Mouse (Mus musculus): ENCODE results near the gene Rusc2. TPM values are rescaled to one million over a fixed set of nuclear protein-coding genes. Genes with fewer than 3 reads are reported as not detected.
A peak's percentile ranks its signal among the peaks of the same experiment; 100 is the strongest.

Rusc2 gene
- 10.4 and 15.1 TPM in 2 replicates for polyA plus RNA-seq (2015; fragmentation: Nextera tagmentation; extraction: Ambion mirVana)

- peak within 1 kb of the TSS; percentile 91 for H3K9ac ChIP-seq (ENCODE audit: low read length)
- peak within 1 kb of the TSS; percentile 77 for H3K27ac ChIP-seq (ENCODE audit: low read length)
- ATAC-seq (ENCODE audit: insufficient read depth, low FRiP score), result peak; percentile 92
- H3K4me2 ChIP-seq (ENCODE audit: low read depth, low read length), result peak within 1 kb of the TSS; percentile 90
- peak within 1 kb of the TSS; percentile 77 for H3K4me3 ChIP-seq (replicated peaks; ENCODE audit: low read length)
- H3K36me3 ChIP-seq (ENCODE audit: control insufficient read depth, insufficient read depth, low read length), result no peaks in the 10 kb centered on the region; the same call in 1 of the 2 replicates
- H3K27me3 ChIP-seq (ENCODE audit: control insufficient read depth, insufficient read depth, low read length), result no peaks in the 10 kb centered on the region
- under 1% methylated on average over 63 of the region's 63 CpGs for WGBS
- peaks cover 17% of the 10 kb centered on the region for H3K4me1 ChIP-seq (ENCODE audit: control insufficient read depth, insufficient read depth, low read length)
- H3K9me3 ChIP-seq (replicated peaks; ENCODE audit: control insufficient read depth, low read length), result no peaks in the 10 kb centered on the region
These were observed at the start of gene Rusc2 for GRCm38 (mm10) chr4:43381408-43382154. Rusc2 (plus strand) TSS chr4:43381979.

- Histone ChIP-seq H3K27me3 (ENCODE audit: control insufficient read depth, insufficient read depth, low read length) (no peaks in the 10 kb centered on the region), H3K4me2 (ENCODE audit: low read depth, low read length) (no peak overlapping the region), H3K36me3 (ENCODE audit: control insufficient read depth, insufficient read depth, low read length) (no peaks in the 10 kb centered on the region), H3K27ac (ENCODE audit: low read length) (no peak overlapping the region), H3K4me3 (replicated peaks; ENCODE audit: low read length) (no peak overlapping the region), H3K9me3 (replicated peaks; ENCODE audit: control insufficient read depth, low read length) (peaks cover 6% of the 10 kb centered on the region; the same call in 1 of the 2 replicates), H3K4me1 (ENCODE audit: control insufficient read depth, insufficient read depth, low read length) (no peaks in the 10 kb centered on the region), H3K9ac (ENCODE audit: low read length) (no peak overlapping the region)
- WGBS, result 45% methylated on average over 2 of the region's 2 CpGs
- no peak for ATAC-seq (ENCODE audit: insufficient read depth, low FRiP score)
These were observed 47.0 kb upstream of the Rusc2 start for GRCm38 (mm10) chr4:43334771-43335170.

GRCm38 (mm10) chr4:43336176-43336575 is 45.6 kb upstream of the Rusc2 start:
- Histone ChIP-seq H3K4me3 (replicated peaks; ENCODE audit: low read length) (no peak overlapping the region), H3K9ac (ENCODE audit: low read length) (no peak overlapping the region)
- ATAC-seq (ENCODE audit: insufficient read depth, low FRiP score), result no peak

GRCm38 (mm10) chr4:43340096-43340804 is 41.5 kb upstream of the Rusc2 start:
- no peak for ATAC-seq (ENCODE audit: insufficient read depth, low FRiP score)
- Histone ChIP-seq H3K9ac (ENCODE audit: low read length) (no peak overlapping the region), H3K4me1 (ENCODE audit: control insufficient read depth, insufficient read depth, low read length) (no peaks in the 10 kb centered on the region), H3K4me3 (replicated peaks; ENCODE audit: low read length) (no peak overlapping the region), H3K9me3 (replicated peaks; ENCODE audit: control insufficient read depth, low read length) (peaks cover 6% of the 10 kb centered on the region; the same call in 1 of the 2 replicates), H3K36me3 (ENCODE audit: control insufficient read depth, insufficient read depth, low read length) (no peaks in the 10 kb centered on the region), H3K27ac (ENCODE audit: low read length) (no peak overlapping the region), H3K27me3 (ENCODE audit: control insufficient read depth, insufficient read depth, low read length) (no peaks in the 10 kb centered on the region), H3K4me2 (ENCODE audit: low read depth, low read length) (no peak overlapping the region)
- 66% methylated on average over 4 of the region's 4 CpGs for WGBS

More at GRCm38 (mm10) chr4:43336176-43336575, 45.6 kb upstream of the Rusc2 start:
- peaks cover 6% of the 10 kb centered on the region; the same call in 1 of the 2 replicates for H3K9me3 ChIP-seq (replicated peaks; ENCODE audit: control insufficient read depth, low read length)
- no peak overlapping the region for H3K27ac ChIP-seq (ENCODE audit: low read length)
- H3K4me2 ChIP-seq (ENCODE audit: low read depth, low read length), result no peak overlapping the region
- no peaks in the 10 kb centered on the region for H3K4me1 ChIP-seq (ENCODE audit: control insufficient read depth, insufficient read depth, low read length)
- no peaks in the 10 kb centered on the region for H3K36me3 ChIP-seq (ENCODE audit: control insufficient read depth, insufficient read depth, low read length)
- no peaks in the 10 kb centered on the region for H3K27me3 ChIP-seq (ENCODE audit: control insufficient read depth, insufficient read depth, low read length)

GRCm38 (mm10) chr4:43341276-43341891 is 40.4 kb upstream of the Rusc2 start:
- Histone ChIP-seq H3K27ac (ENCODE audit: low read length) (no peak overlapping the region), H3K4me3 (replicated peaks; ENCODE audit: low read length) (no peak overlapping the region)
- no peak for ATAC-seq (ENCODE audit: insufficient read depth, low FRiP score)

GRCm38 (mm10) chr4:43342443-43342842 is 39.3 kb upstream of the Rusc2 start:
- Histone ChIP-seq H3K4me1 (ENCODE audit: control insufficient read depth, insufficient read depth, low read length) (no peaks in the 10 kb centered on the region), H3K9me3 (replicated peaks; ENCODE audit: control insufficient read depth, low read length) (no peaks in the 10 kb centered on the region), H3K9ac (ENCODE audit: low read length) (no peak overlapping the region), H3K27ac (ENCODE audit: low read length) (0 out of 2 replicates have a peak overlapping the region, but pooled peaks have one; percentile 21), H3K4me2 (ENCODE audit: low read depth, low read length) (no peak overlapping the region), H3K4me3 (replicated peaks; ENCODE audit: low read length) (no peak overlapping the region), H3K27me3 (ENCODE audit: control insufficient read depth, insufficient read depth, low read length) (no peaks in the 10 kb centered on the region), H3K36me3 (ENCODE audit: control insufficient read depth, insufficient read depth, low read length) (no peaks in the 10 kb centered on the region)
- no peak; the same call in 1 of the 2 replicates for ATAC-seq (ENCODE audit: insufficient read depth, low FRiP score)
- 81% methylated on average over 10 of the region's 10 CpGs for WGBS

More at GRCm38 (mm10) chr4:43341276-43341891, 40.4 kb upstream of the Rusc2 start:
- H3K36me3 ChIP-seq (ENCODE audit: control insufficient read depth, insufficient read depth, low read length), result no peaks in the 10 kb centered on the region
- no peaks in the 10 kb centered on the region for H3K27me3 ChIP-seq (ENCODE audit: control insufficient read depth, insufficient read depth, low read length)
- no peaks in the 10 kb centered on the region for H3K4me1 ChIP-seq (ENCODE audit: control insufficient read depth, insufficient read depth, low read length)
- H3K9ac ChIP-seq (ENCODE audit: low read length), result no peak overlapping the region
- 85% methylated on average over 7 of the region's 7 CpGs for WGBS
- H3K4me2 ChIP-seq (ENCODE audit: low read depth, low read length), result no peak overlapping the region
- peaks cover 3% of the 10 kb centered on the region; the same call in 1 of the 2 replicates for H3K9me3 ChIP-seq (replicated peaks; ENCODE audit: control insufficient read depth, low read length)

- Histone ChIP-seq H3K9me3 (replicated peaks; ENCODE audit: control insufficient read depth, low read length) (no peaks in the 10 kb centered on the region), H3K4me3 (replicated peaks; ENCODE audit: low read length) (no peak overlapping the region), H3K27ac (ENCODE audit: low read length) (no peak overlapping the region), H3K9ac (ENCODE audit: low read length) (no peak overlapping the region), H3K27me3 (ENCODE audit: control insufficient read depth, insufficient read depth, low read length) (no peaks in the 10 kb centered on the region), H3K4me1 (ENCODE audit: control insufficient read depth, insufficient read depth, low read length) (no peaks in the 10 kb centered on the region), H3K4me2 (ENCODE audit: low read depth, low read length) (no peak overlapping the region), H3K36me3 (ENCODE audit: control insufficient read depth, insufficient read depth, low read length) (no peaks in the 10 kb centered on the region)
- ATAC-seq (ENCODE audit: insufficient read depth, low FRiP score), result no peak
- 91% methylated on average over 2 of the region's 2 CpGs for WGBS
These were observed 36.8 kb upstream of the Rusc2 start for GRCm38 (mm10) chr4:43344932-43345331.

- Histone ChIP-seq H3K9me3 (replicated peaks; ENCODE audit: control insufficient read depth, low read length) (no peaks in the 10 kb centered on the region), H3K27me3 (ENCODE audit: control insufficient read depth, insufficient read depth, low read length) (no peaks in the 10 kb centered on the region), H3K4me1 (ENCODE audit: control insufficient read depth, insufficient read depth, low read length) (no peaks in the 10 kb centered on the region), H3K9ac (ENCODE audit: low read length) (no peak overlapping the region), H3K27ac (ENCODE audit: low read length) (no peak overlapping the region), H3K4me3 (replicated peaks; ENCODE audit: low read length) (no peak overlapping the region), H3K36me3 (ENCODE audit: control insufficient read depth, insufficient read depth, low read length) (no peaks in the 10 kb centered on the region), H3K4me2 (ENCODE audit: low read depth, low read length) (no peak overlapping the region)
- no peak for ATAC-seq (ENCODE audit: insufficient read depth, low FRiP score)
- 87% methylated on average over 5 of the region's 5 CpGs for WGBS
These were observed 32.6 kb upstream of the Rusc2 start for GRCm38 (mm10) chr4:43349206-43349605.
